Mouse (Mus musculus): Measurements from ENCODE around the gene Gpr18.

- TF ChIP-seq CTCF (conservative IDR thresholded peaks at IDR 0.05; ENCODE audit: low read length) = no peak
- no peak for TF ChIP-seq NANOG (IDR thresholded peaks at IDR 0.05; ENCODE audit: borderline replicate concordance, low read length)
- TF ChIP-seq POU5F1 (IDR thresholded peaks at IDR 0.05; ENCODE audit: borderline replicate concordance, low read length) = no peak
These were observed 16.0 kb upstream of the Gpr18 start for GRCm38 (mm10) chr14:121931594-121931993.
